Mouse (Mus musculus) liver, embryonic 14.5 days (tissue): ENCODE measurements around the gene Itpkb.

ENCODE experiments used
- CTCF ChIP-seq: IDR thresholded peaks from 2 replicates; pipeline ENCODE4 v1.5.1; 2016; ENCODE audit warnings: antibody characterized with exemption, low read depth, control low read depth
- EP300 ChIP-seq: IDR thresholded peaks from 2 replicates; pipeline ENCODE4 v1.6.1; 2016; ENCODE audit warnings: antibody characterized with exemption, low read depth

GRCm38 (mm10) chr1:180468004-180468403 lies 137.7 kb downstream of the Itpkb start:
- TF ChIP-seq CTCF (no peak), EP300 (no peak)
